Mouse (Mus musculus): ENCODE results near the gene Rheb. TPM values are rescaled to one million over a fixed set of nuclear protein-coding genes. Genes with fewer than 3 reads are reported as not detected.
"Not testable (repeated sequence)": the region's sequence is repeated elsewhere in the genome, so short reads cannot be mapped to it uniquely, and the experiment has no call there.

The Rheb gene
- polyA plus RNA-seq, 1 experiment from 2014 or later = 244 TPM

DNA sequence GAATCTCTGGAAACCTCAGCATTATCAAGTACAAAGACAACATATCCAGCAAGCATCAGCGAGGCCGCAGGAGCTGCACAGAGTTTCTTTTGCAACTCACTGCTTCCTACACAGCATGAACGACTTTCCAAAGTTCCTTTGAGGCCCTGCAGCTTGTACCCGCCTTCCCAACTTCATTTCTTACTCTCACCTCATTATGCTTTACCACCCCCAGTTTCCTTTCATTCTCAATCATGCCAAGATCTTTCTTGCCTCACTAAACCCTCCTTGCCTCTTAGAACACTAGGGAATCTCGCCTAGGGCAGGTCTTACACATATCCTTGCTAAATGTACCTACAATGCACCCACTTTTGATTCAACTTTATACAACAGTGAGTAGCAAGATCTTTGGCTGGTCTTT is 7.9 kb downstream of the Rheb start:
- no peak overlapping the region for H3K4me2 ChIP-seq
- no peaks in the 10 kb centered on the region for H3K9me3 ChIP-seq
- no peak for ATAC-seq (ENCODE audit: low read depth)
- H3K9ac ChIP-seq = no peak overlapping the region
- no peaks in the 10 kb centered on the region for H3K27me3 ChIP-seq
- peaks cover 19% of the 10 kb centered on the region for H3K4me1 ChIP-seq (replicated peaks)
- no peaks in the 10 kb centered on the region for H3K36me3 ChIP-seq
- H3K27ac ChIP-seq (replicated peaks) = no peak overlapping the region
- no peak overlapping the region for H3K4me3 ChIP-seq
- 78% methylated on average over 5 of the region's 5 CpGs for WGBS

DNA sequence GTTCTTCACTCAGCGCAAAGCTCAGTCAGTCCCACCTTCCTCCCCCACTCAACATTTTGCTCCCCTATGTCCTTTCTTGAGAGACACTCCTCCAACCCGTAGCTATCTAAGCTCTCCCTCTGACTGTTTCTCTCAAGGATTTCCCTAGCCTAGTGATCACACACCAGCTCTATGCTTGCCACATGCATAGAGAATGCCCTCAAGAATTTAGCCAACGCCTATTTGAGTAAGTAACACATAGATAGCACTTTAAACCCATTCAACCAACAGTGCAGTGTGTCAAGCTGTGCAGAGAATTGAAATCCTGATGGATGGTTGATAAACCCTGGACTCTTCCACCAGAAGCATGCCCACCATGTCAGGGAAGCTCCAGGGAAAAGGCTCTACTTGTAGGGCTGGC is 10.5 kb downstream of the Rheb start:
- Histone ChIP-seq H3K27me3 (no peaks in the 10 kb centered on the region), H3K36me3 (no peaks in the 10 kb centered on the region), H3K4me2 (no peak overlapping the region), H3K9me3 (no peaks in the 10 kb centered on the region), H3K4me1 (replicated peaks) (peaks cover 3% of the 10 kb centered on the region; the same call in 1 of the 2 replicates), H3K27ac (replicated peaks) (no peak overlapping the region), H3K9ac (no peak overlapping the region), H3K4me3 (no peak overlapping the region)
- 90% methylated on average over 3 of the region's 3 CpGs for WGBS
- no peak for ATAC-seq (ENCODE audit: low read depth)

DNA sequence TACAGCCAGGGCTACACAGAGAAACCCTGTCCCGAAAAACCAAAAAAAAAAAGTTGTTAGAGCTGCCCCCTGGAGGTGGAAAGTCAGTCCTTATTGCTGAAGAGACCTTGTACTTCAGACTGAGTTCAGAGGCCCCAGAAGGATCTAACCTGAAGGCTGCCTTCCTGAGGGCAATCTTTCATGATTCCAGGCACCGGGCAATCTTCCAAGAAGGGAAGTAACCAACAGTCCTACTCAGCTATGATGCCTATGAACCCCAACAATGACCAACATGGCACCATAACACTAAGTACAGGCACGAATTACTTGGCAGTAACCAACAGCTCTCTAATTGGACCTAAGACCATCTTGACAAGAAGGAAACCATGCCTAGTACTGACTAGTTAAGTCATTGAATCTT is 14.0 kb downstream of the Rheb start:
- Histone ChIP-seq H3K36me3 (no peaks in the 10 kb centered on the region), H3K9me3 (no peaks in the 10 kb centered on the region), H3K4me1 (replicated peaks) (peaks cover 33% of the 10 kb centered on the region), H3K9ac (no peak overlapping the region), H3K27me3 (no peaks in the 10 kb centered on the region), H3K4me2 (no peak overlapping the region), H3K27ac (replicated peaks) (no peak overlapping the region), H3K4me3 (no peak overlapping the region)
- WGBS = 94% methylated on average over 3 of the region's 3 CpGs
- ATAC-seq (ENCODE audit: low read depth) = no peak

DNA sequence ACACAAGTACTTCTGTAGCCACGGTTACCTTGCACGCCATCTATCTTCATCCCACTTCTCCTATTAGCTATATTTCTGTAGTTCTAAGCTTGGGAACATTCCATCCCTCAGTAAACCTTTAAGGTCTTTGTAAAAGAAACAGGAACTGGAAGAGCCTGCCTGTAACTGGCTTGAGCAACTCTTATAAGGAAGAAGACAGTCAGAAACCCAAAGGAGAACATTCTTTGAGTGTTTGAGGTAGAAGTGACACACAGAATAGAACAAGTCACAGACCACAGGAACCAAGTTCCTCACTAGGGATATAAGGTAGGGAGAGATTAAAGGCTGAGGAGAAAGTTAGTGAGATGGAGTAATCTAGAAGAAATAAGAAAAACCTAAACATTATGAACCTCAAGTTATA is 15.3 kb downstream of the Rheb start:
- Histone ChIP-seq H3K4me1 (replicated peaks) (peaks cover 33% of the 10 kb centered on the region), H3K9ac (no peak overlapping the region), H3K4me2 (no peak overlapping the region), H3K4me3 (no peak overlapping the region), H3K36me3 (no peaks in the 10 kb centered on the region), H3K27ac (replicated peaks) (no peak overlapping the region), H3K9me3 (no peaks in the 10 kb centered on the region), H3K27me3 (no peaks in the 10 kb centered on the region)
- 96% methylated on average over 2 of the region's 2 CpGs for WGBS
- no peak for ATAC-seq (ENCODE audit: low read depth)

DNA sequence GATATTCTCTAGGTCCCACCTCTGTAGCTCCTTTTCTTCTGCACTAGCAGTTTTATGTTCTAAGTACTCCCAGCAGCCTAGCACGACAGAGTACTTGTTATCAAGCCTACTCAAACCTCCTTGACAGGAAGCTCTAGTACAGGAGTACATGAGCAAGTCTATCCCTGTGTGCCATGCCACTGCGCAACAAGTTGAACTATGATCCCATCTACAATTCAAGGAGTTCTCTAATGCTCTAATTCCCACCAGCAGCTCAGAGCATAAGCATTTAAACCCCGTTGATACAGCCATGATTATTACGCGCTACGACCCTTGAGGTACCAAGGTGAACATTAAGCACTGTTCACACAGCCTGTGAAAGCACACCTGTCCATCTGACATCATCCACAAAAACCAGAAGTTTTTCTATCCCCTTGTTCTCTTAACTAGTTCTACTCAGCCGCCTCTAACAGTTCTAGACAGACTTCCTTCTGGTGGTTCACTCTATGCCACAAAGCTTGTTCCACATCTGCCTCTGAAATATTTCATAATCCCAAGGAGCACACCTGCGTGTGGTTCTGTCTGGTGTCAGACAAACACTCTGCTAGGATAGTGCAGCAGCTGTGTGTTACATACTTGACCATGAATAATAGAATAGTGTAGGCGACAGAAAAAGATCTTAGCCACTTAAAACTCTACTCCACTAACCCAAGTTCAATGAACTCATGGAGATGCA is 16.2 kb downstream of the Rheb start:
- no peak for ATAC-seq (ENCODE audit: low read depth)
- Histone ChIP-seq H3K9ac (no peak overlapping the region), H3K9me3 (no peaks in the 10 kb centered on the region), H3K4me3 (no peak overlapping the region), H3K4me2 (no peak overlapping the region), H3K36me3 (no peaks in the 10 kb centered on the region), H3K4me1 (replicated peaks) (peaks cover 38% of the 10 kb centered on the region), H3K27me3 (no peaks in the 10 kb centered on the region), H3K27ac (replicated peaks) (no peak overlapping the region)
- WGBS = 90% methylated on average over 9 of the region's 9 CpGs

DNA sequence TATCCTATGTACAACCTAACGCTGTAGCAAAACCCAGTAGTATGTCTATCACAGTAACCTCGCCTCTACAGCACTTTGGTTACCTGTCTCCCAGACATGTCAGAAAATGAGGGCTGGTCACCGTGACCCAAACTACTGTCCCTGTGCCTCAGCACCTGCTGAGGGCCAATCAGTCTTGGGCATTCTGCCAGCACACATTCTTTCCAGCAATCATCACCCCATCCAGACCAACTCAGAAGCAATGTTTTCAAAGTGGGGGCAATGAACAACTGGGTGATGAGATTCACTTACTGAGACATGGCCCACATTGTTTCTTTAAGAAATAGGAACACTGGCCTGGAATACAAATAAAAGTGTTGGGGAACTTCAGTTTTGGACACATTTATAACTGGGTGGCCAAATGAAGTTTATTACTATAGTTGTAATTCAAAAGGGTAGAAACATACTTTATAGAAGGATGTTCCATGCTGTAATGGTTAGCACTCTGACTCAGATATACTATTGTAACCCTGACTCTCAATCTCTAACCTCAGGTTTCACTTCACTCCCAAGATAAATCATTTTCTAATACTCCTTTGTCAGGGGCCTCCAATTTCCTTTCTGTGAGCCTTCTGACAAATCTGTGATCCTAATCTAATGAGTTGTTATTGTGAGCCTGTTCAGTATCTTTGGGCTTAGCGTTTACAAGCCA is 16.9 kb downstream of the Rheb start:
- Histone ChIP-seq H3K9me3 (no peaks in the 10 kb centered on the region), H3K9ac (no peak overlapping the region), H3K27ac (replicated peaks) (no peak overlapping the region), H3K36me3 (no peaks in the 10 kb centered on the region), H3K4me2 (no peak overlapping the region), H3K4me1 (replicated peaks) (peaks cover 45% of the 10 kb centered on the region), H3K4me3 (no peak overlapping the region), H3K27me3 (no peaks in the 10 kb centered on the region)
- no peak for ATAC-seq (ENCODE audit: low read depth)
- WGBS = 85% methylated on average over 4 of the region's 4 CpGs

DNA sequence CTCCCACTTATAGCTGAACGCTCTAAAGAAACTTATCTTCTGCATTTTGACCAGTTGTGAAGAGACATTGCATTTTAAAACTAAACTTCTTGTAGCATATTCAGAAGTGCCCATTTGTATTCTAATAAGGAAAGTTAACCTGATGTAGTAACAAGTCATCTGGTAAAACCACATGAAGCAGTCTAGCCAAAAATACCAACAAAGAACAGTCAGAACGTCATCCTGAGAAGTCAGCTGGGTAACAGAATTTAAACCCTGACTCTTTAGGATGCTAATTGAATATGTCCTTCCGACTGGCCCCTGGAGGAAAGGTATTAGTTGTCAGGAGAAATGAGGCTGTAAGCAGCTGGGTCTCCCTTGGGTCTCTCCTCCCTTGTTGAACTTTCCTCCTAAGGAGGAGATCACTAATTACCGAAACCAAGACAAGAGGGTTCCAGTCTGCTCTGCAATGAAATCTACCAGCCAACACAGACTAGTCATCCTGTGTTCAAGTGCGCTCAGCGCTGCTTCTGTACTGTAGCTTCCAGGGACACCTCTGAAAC is 18.5 kb downstream of the Rheb start:
- no peak overlapping the region for H3K4me3 ChIP-seq
- H3K27ac ChIP-seq (replicated peaks) = no peak overlapping the region
- H3K36me3 ChIP-seq = no peaks in the 10 kb centered on the region
- WGBS = 72% methylated on average over 6 of the region's 6 CpGs
- ATAC-seq (ENCODE audit: low read depth) = no peak
- H3K9ac ChIP-seq = no peak overlapping the region
- H3K4me2 ChIP-seq = no peak overlapping the region
- H3K27me3 ChIP-seq = no peaks in the 10 kb centered on the region
- no peaks in the 10 kb centered on the region for H3K9me3 ChIP-seq
- H3K4me1 ChIP-seq (replicated peaks) = peaks cover 45% of the 10 kb centered on the region

DNA sequence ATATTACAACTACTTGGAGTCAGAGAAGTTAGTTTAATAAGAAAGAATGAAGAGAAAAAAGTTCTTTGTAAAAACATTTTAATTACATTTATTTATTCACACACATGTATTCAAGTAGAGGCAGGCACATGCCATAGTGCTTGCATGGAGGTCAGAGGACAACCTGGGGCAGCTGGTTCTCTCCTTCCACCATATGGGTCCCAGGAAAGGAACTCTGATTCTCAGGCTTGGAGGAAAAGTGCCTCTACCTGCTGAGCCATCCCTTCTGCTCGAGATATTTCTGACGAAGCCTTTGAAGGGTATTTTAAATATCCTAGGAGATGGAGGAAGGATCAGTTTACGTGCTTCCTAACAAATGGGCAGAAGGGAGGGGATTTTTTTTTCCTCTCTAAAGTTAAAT is 19.6 kb downstream of the Rheb start:
- ATAC-seq (ENCODE audit: low read depth) = no peak
- Histone ChIP-seq H3K9ac (no peak overlapping the region), H3K4me3 (no peak overlapping the region), H3K4me2 (no peak overlapping the region), H3K27me3 (no peaks in the 10 kb centered on the region), H3K4me1 (replicated peaks) (peaks cover 45% of the 10 kb centered on the region), H3K27ac (replicated peaks) (no peak overlapping the region), H3K9me3 (no peaks in the 10 kb centered on the region), H3K36me3 (no peaks in the 10 kb centered on the region)
- 74% methylated on average over 3 of the region's 3 CpGs for WGBS

DNA sequence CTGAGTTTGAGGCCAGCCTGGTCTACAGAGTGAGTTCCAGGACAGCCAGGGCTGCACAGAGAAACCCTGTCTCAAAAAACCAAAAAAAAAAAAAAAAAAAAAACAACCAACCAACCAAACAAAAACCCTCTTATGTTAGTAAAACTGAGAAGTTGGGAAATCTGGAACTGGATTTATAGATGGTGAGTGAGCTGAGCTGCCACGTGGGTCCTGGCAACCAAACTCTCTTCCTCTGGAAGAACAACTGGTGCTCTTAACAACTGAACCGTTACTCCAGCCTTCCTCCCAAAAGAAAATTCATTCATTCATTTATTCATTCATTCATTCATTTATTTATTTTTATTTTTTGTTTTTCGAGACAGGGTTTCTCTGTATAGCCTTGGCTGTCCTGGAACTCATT is 20.2 kb downstream of the Rheb start:
- H3K4me2 ChIP-seq; H3K4me3 ChIP-seq; H3K27ac ChIP-seq (replicated peaks); ATAC-seq (ENCODE audit: low read depth); H3K27me3 ChIP-seq; H3K9ac ChIP-seq; H3K9me3 ChIP-seq; H3K36me3 ChIP-seq: not testable (repeated sequence)
- H3K4me1 ChIP-seq (replicated peaks) = peaks cover 45% of the 10 kb centered on the region
- 85% methylated on average over 3 of the region's 3 CpGs for WGBS

DNA sequence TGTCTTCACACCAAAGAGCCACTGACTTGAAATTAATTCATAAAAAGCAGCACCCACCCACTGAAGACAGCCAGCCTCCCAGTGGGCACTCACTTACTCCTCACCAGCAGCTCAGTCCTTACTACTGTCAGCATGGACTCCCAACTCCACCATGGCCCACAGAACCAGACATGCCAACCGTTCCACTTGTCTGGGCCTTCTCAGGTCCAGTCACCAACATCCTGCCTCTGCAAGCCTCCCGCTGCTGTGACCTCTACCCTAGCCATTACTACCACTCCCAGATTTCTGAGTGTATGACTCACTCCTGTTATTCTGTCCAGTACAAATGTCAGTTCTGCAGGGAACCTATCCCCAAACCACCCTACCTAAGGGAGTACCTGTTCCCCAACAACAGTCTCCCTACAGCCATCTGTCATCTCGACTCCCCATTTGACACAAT is 21.0 kb downstream of the Rheb start:
- H3K9ac ChIP-seq = no peak overlapping the region
- peak overlapping the region; percentile 15; the same call in 1 of the 2 replicates for H3K27ac ChIP-seq (replicated peaks)
- H3K9me3 ChIP-seq = no peaks in the 10 kb centered on the region
- H3K27me3 ChIP-seq = no peaks in the 10 kb centered on the region
- peaks cover 11% of the 10 kb centered on the region for H3K36me3 ChIP-seq
- H3K4me3 ChIP-seq = no peak overlapping the region
- H3K4me1 ChIP-seq (replicated peaks) = peaks cover 37% of the 10 kb centered on the region
- no peak for ATAC-seq (ENCODE audit: low read depth)
- 85% methylated on average over 3 of the region's 3 CpGs for WGBS
- H3K4me2 ChIP-seq = no peak overlapping the region

DNA sequence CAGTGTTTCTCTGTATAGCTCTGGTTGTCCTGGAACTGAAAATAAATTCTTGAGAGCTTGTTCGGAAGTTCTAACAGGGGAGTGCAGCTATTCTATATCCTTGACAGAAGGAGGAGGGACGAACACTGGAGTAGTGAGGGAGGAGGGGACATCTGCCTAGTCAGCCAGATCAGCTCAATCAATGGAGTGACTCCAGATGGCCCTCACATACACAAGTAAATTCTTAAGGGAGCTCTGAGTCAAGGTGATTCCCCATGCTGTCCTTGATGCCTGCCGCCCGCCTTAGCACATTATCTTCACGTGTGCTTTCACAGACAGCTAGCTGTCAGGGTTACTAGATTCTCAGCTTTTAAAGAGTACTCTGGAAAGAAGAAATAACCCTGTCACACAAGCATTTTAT is 21.8 kb downstream of the Rheb start:
- ATAC-seq (ENCODE audit: low read depth) = no peak
- H3K36me3 ChIP-seq = peaks cover 13% of the 10 kb centered on the region
- H3K27me3 ChIP-seq = no peaks in the 10 kb centered on the region
- no peak overlapping the region for H3K27ac ChIP-seq (replicated peaks)
- H3K4me3 ChIP-seq = no peak overlapping the region
- H3K4me2 ChIP-seq = no peak overlapping the region
- no peak overlapping the region for H3K9ac ChIP-seq
- peaks cover 29% of the 10 kb centered on the region for H3K4me1 ChIP-seq (replicated peaks)
- no peaks in the 10 kb centered on the region for H3K9me3 ChIP-seq
- 67% methylated on average over 5 of the region's 5 CpGs for WGBS

DNA sequence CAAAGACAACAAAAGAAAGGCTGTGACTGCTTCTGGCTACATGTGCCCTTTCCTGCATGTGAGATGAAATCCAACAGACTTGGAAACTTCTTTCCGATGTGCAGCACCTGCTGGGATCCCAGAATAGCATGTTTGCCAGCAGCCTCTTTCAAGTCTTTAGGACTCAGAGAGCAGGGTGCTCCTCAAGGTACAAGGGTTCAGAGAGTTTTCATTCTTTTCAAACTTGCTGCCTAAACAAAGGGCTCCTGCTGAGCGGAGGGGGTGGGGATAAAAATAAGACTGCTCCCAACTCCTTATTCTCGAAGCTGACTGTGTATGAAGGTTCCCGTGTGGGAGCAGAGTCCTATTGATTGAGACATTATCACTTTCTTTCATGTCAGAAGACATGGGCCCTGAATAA is 25.2 kb downstream of the Rheb start:
- no peak overlapping the region for H3K4me3 ChIP-seq
- WGBS = 58% methylated on average over 4 of the region's 4 CpGs

More for the DNA sequence above, 25.2 kb downstream of the Rheb start:
- H3K9ac ChIP-seq = no peak overlapping the region
- no peaks in the 10 kb centered on the region for H3K9me3 ChIP-seq
- peaks cover 17% of the 10 kb centered on the region for H3K4me1 ChIP-seq (replicated peaks)
- H3K27ac ChIP-seq (replicated peaks) = no peak overlapping the region
- ATAC-seq (ENCODE audit: low read depth) = no peak
- H3K27me3 ChIP-seq = no peaks in the 10 kb centered on the region
- no peak overlapping the region for H3K4me2 ChIP-seq
- H3K36me3 ChIP-seq = peaks cover 42% of the 10 kb centered on the region

All from neural tube, embryonic 13.5 days (tissue).